Mouse (Mus musculus) embryonic fibroblast, embryonic 13.5 days (primary cell): ENCODE data around the gene 2810021J22Rik. TPM values are rescaled to one million over a fixed set of nuclear protein-coding genes. Genes with fewer than 3 reads are reported as not detected.

ENCODE experiments used
- H3K27ac ChIP-seq: 2 replicates; pipeline ENCODE4 v1.5.1; 2012; ENCODE audit warnings: low read length, control low read depth, inconsistent platforms; ENCODE audit not compliant: insufficient read depth
- H3K4me1 ChIP-seq: 2 replicates; pipeline ENCODE4 v1.6.1; 2011; ENCODE audit warnings: low read length; ENCODE audit not compliant: control insufficient read depth, insufficient read depth
- H3K4me3 ChIP-seq: 2 replicates; pipeline ENCODE4 v1.5.1; 2011; ENCODE audit warnings: mild to moderate bottlenecking, control low read depth, low read length; ENCODE audit not compliant: insufficient read depth
- CTCF ChIP-seq: IDR thresholded peaks from 2 replicates; pipeline ENCODE4 v1.5.1; 2011; ENCODE audit warnings: mild to moderate bottlenecking, control low read depth, low read length, moderate library complexity, borderline replicate concordance; ENCODE audit not compliant: insufficient read depth
- POLR2A ChIP-seq: IDR thresholded peaks from 2 replicates; pipeline ENCODE4 v1.6.1; 2011; ENCODE audit warnings: low read depth, mild to moderate bottlenecking, control low read depth, low read length, moderate library complexity
- polyA plus RNA-seq: library from polyadenylated mRNA; stranded (reverse); fragments of >200 nt; gene quantifications from 2 replicates; pipeline ENCODE4 v1.2.4, GENCODE M21; 2011; ENCODE audit warnings: low read depth; ENCODE audit not compliant: missing spikeins, insufficient read length

The 2810021J22Rik gene
- polyA plus RNA-seq, 1 experiment, result 6.6 TPM

DNA sequence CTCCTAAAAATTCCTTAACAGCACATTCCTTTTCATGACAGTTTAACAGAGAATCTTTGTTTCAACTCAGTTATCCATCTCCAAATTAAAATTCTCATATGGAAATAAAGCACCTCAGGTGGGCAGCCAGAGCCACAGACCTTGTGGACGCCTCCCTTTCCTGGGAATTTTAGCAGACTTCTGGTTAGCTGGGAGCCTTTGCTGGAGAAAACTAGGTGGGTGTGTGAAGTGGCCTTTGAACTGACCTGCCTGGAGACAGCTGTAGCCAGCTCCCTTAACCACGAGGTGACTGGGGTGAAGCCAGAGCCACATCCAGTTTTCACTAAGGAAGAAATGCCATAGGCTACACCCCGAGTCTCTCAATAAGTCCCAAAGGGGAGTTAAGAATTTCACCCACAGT, 62.6 kb downstream of the 2810021J22Rik start:
- H3K27ac ChIP-seq, result no peak overlapping the region
- H3K4me1 ChIP-seq, result no peaks in the 10 kb centered on the region
- H3K4me3 ChIP-seq, result no peak overlapping the region
- no peak for TF ChIP-seq POLR2A
- TF ChIP-seq CTCF, result no peak

DNA sequence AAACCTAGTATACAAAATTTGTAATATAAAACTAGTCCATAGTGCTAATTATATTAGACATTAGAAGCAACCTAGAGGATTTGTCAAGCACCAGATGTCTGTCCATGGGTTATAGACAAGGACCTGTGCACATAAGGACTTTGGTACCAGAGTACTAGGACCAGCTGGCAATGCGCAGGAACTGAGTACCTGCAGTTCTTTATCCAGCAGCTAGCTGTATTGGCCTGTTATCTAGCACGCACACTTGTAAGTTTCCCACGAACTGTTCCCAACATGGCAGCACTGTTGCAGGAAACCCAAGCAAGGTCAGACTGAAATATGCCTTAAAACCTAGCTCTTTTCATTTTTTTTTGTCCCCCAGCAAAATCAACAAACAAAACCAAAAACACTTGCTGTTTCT, 63.2 kb downstream of the 2810021J22Rik start:
- Histone ChIP-seq H3K27ac (no peak overlapping the region), H3K4me1 (no peaks in the 10 kb centered on the region)
- TF ChIP-seq POLR2A (no peak), CTCF (no peak)

DNA sequence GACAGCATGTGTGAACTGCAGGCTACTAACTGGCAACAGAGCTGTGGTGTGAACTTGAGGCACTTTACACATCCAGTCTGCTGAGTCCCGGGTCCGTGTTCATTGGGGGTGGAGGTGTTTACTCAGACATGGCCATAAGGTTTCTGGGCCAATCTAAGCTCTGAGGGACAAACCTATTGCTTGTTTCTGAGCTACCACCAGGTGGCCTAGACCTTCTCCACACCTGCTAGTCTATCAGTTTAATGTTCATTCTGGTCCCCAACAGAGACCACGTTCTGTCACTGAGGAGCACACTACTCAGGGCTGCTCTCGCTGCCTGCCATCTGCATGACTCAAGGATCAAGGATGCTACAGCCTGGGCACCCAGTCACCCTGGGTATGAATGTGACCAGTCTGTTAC, 64.6 kb downstream of the 2810021J22Rik start:
- no peak overlapping the region for H3K4me3 ChIP-seq
- TF ChIP-seq CTCF (no peak), POLR2A (no peak)
- H3K4me1 ChIP-seq, result no peaks in the 10 kb centered on the region
- H3K27ac ChIP-seq, result no peak overlapping the region

More for the DNA sequence above, 63.2 kb downstream of the 2810021J22Rik start:
- no peak overlapping the region for H3K4me3 ChIP-seq

Other genes with a start within 250 kb of the 2810021J22Rik start
- gene Olfr323, start 236.7 kb upstream of the 2810021J22Rik start, polyA plus RNA-seq, result not detected in 2 replicates
- gene Trim58, start 226.8 kb upstream of the 2810021J22Rik start, polyA plus RNA-seq, result not detected in 2 replicates
- not detected in 2 replicates for gene Olfr322, start 208.4 kb upstream of the 2810021J22Rik start, polyA plus RNA-seq
- not detected in 2 replicates for gene Olfr320, start 186.1 kb upstream of the 2810021J22Rik start, polyA plus RNA-seq
- gene Olfr319, start 168.1 kb upstream of the 2810021J22Rik start, polyA plus RNA-seq, result not detected in 2 replicates
- not detected in 2 replicates for gene Olfr318, start 143.2 kb upstream of the 2810021J22Rik start, polyA plus RNA-seq
- not detected in 2 replicates for gene Olfr317, start 128.0 kb upstream of the 2810021J22Rik start, polyA plus RNA-seq
- gene Olfr316, start 114.5 kb upstream of the 2810021J22Rik start, polyA plus RNA-seq, result not detected in 2 replicates
- gene Olfr315, start 94.0 kb upstream of the 2810021J22Rik start, polyA plus RNA-seq, result not detected in 2 replicates
- not detected in 2 replicates for gene Olfr314, start 84.3 kb upstream of the 2810021J22Rik start, polyA plus RNA-seq
- not detected in 2 replicates for gene Fam183b, start 65.3 kb upstream of the 2810021J22Rik start, polyA plus RNA-seq
- gene Olfr313, start 52.2 kb upstream of the 2810021J22Rik start, polyA plus RNA-seq, result not detected in 2 replicates
- gene Olfr312, start 38.0 kb upstream of the 2810021J22Rik start, polyA plus RNA-seq, result not detected in 2 replicates
- not detected in 2 replicates for gene Olfr311, start 28.0 kb upstream of the 2810021J22Rik start, polyA plus RNA-seq
- 5.4 and 6.8 TPM in 2 replicates for gene Gm12258, start 20.1 kb upstream of the 2810021J22Rik start, polyA plus RNA-seq
- 4.1 and 6.2 TPM in 2 replicates for gene Zfp39, start 37.0 kb downstream of the 2810021J22Rik start, polyA plus RNA-seq
- not detected in 2 replicates for gene Btnl10, start 50.7 kb downstream of the 2810021J22Rik start, polyA plus RNA-seq
- gene Rnf187, start 71.7 kb downstream of the 2810021J22Rik start, polyA plus RNA-seq, result 91.5 and 99.2 TPM in 2 replicates
- gene Hist3h2ba, start 81.7 kb downstream of the 2810021J22Rik start, polyA plus RNA-seq, result not detected in 2 replicates
- 9.7 and 12.5 TPM in 2 replicates for gene Hist3h2a, start 87.5 kb downstream of the 2810021J22Rik start, polyA plus RNA-seq
- not detected in 2 replicates for gene Trim17, start 87.5 kb downstream of the 2810021J22Rik start, polyA plus RNA-seq
- gene Trim11, start 110.9 kb downstream of the 2810021J22Rik start, polyA plus RNA-seq, result 17.5 and 20.1 TPM in 2 replicates